Mouse (Mus musculus): ENCODE results near the gene Olfr92.
"Not testable (repeated sequence)": the region's sequence is repeated elsewhere in the genome, so short reads cannot be mapped to it uniquely, and the experiment has no call there.

Gene Olfr92

GRCm38 (mm10) chr17:37119988-37120387, at the start of gene Olfr92:
Gene Olfr92, minus strand, starts transcription at chr17:37120088.
- no peak for DNase-seq (ENCODE audit: low read depth, low spot score)

GRCm38 (mm10) chr17:37161394-37161793, 41.5 kb upstream of the Olfr92 start, which contains the start of gene Olfr93:
Gene Olfr93, minus strand, starts transcription at chr17:37161494.
- DNase-seq (ENCODE audit: low read depth, low spot score): no peak

- not testable (repeated sequence) for DNase-seq (ENCODE audit: low read depth, low spot score)
Measured at GRCm38 (mm10) chr17:37131366-37131765, 11.5 kb upstream of the Olfr92 start.

GRCm38 (mm10) chr17:37098178-37098577, 21.7 kb downstream of the Olfr92 start, which contains the start of gene Olfr91:
Gene Olfr91, minus strand, starts transcription at chr17:37098278.
- DNase-seq (ENCODE audit: low read depth, low spot score): no peak

GRCm38 (mm10) chr17:37093289-37093688, 26.6 kb downstream of the Olfr92 start:
- no peak for DNase-seq (ENCODE audit: low read depth, low spot score)

GRCm38 (mm10) chr17:37092198-37092597, 27.7 kb downstream of the Olfr92 start:
- DNase-seq (ENCODE audit: low read depth, low spot score): no peak

GRCm38 (mm10) chr17:37088399-37088798, 31.5 kb downstream of the Olfr92 start, which contains the start of gene Olfr90:
Gene Olfr90, minus strand, starts transcription at chr17:37088499.
- no peak for DNase-seq (ENCODE audit: low read depth, low spot score)

- no peak for DNase-seq (ENCODE audit: low read depth, low spot score)
Measured at GRCm38 (mm10) chr17:37085545-37085944, 34.3 kb downstream of the Olfr92 start.

GRCm38 (mm10) chr17:37084632-37085031, 35.3 kb downstream of the Olfr92 start:
- DNase-seq (ENCODE audit: low read depth, low spot score): no peak

GRCm38 (mm10) chr17:37083327-37083726, 36.6 kb downstream of the Olfr92 start:
- peak; percentile 68 for DNase-seq (ENCODE audit: low read depth, low spot score)

GRCm38 (mm10) chr17:37081659-37082058, 38.2 kb downstream of the Olfr92 start:
- no peak for DNase-seq (ENCODE audit: low read depth, low spot score)

GRCm38 (mm10) chr17:37080119-37080518, 39.8 kb downstream of the Olfr92 start:
- no peak for DNase-seq (ENCODE audit: low read depth, low spot score)

GRCm38 (mm10) chr17:37078990-37079389, 40.9 kb downstream of the Olfr92 start:
- no peak for DNase-seq (ENCODE audit: low read depth, low spot score)

- no peak for DNase-seq (ENCODE audit: low read depth, low spot score)
Measured at GRCm38 (mm10) chr17:37078193-37078592, 41.7 kb downstream of the Olfr92 start.

GRCm38 (mm10) chr17:37075766-37076165, 44.1 kb downstream of the Olfr92 start:
- DNase-seq (ENCODE audit: low read depth, low spot score): no peak

- no peak for DNase-seq (ENCODE audit: low read depth, low spot score)
Measured at GRCm38 (mm10) chr17:37075181-37075580, 44.7 kb downstream of the Olfr92 start.

- DNase-seq (ENCODE audit: low read depth, low spot score): no peak
Measured at GRCm38 (mm10) chr17:37072730-37073276, 47.1 kb downstream of the Olfr92 start.

GRCm38 (mm10) chr17:37072080-37072729, 47.7 kb downstream of the Olfr92 start:
- no peak for DNase-seq (ENCODE audit: low read depth, low spot score)

- no peak for DNase-seq (ENCODE audit: low read depth, low spot score)
Measured at GRCm38 (mm10) chr17:37070121-37070520, 49.8 kb downstream of the Olfr92 start.

GRCm38 (mm10) chr17:37067861-37068260, 52.0 kb downstream of the Olfr92 start:
- no peak for DNase-seq (ENCODE audit: low read depth, low spot score)

- DNase-seq (ENCODE audit: low read depth, low spot score): no peak
Measured at GRCm38 (mm10) chr17:37065993-37066392, 53.9 kb downstream of the Olfr92 start.

- no peak for DNase-seq (ENCODE audit: low read depth, low spot score)
Measured at GRCm38 (mm10) chr17:37063686-37064495, 56.0 kb downstream of the Olfr92 start.
